Mouse (Mus musculus): ENCODE measurements around the gene Noct. TPM values are rescaled to one million over a fixed set of nuclear protein-coding genes. Genes with fewer than 3 reads are reported as not detected.
A peak's percentile ranks its signal among the peaks of the same experiment; 100 is the strongest.

Noct gene
- total RNA-seq, 2 experiments from 2014 or later, result 42.3 to 52.1 TPM

GRCm38 (mm10) chr3:51276421-51277111 is 52.3 kb downstream of the Noct start:
- DNase-seq, result no peak

GRCm38 (mm10) chr3:51277201-51278150 is 53.2 kb downstream of the Noct start:
- DNase-seq, result peak; percentile 84 to 90

- no peak for DNase-seq
Observed at GRCm38 (mm10) chr3:51278433-51278832, 54.2 kb downstream of the Noct start.

- DNase-seq, result no peak
Observed at GRCm38 (mm10) chr3:51281727-51282126, 57.5 kb downstream of the Noct start.

GRCm38 (mm10) chr3:51284375-51284774 is 60.1 kb downstream of the Noct start:
- peak in 1 of 2 experiments; percentile 33 for DNase-seq

GRCm38 (mm10) chr3:51288880-51289821 is 64.9 kb downstream of the Noct start:
- peak; percentile 81 to 92 for DNase-seq

- no peak for DNase-seq
Observed at GRCm38 (mm10) chr3:51294251-51294650, 70.0 kb downstream of the Noct start.

GRCm38 (mm10) chr3:51295225-51295624 is 71.0 kb downstream of the Noct start:
- no peak for DNase-seq

GRCm38 (mm10) chr3:51296790-51297189 is 72.5 kb downstream of the Noct start:
- DNase-seq, result no peak

Small RNAs within 50 kb of the gene (microRNA-seq; reads per million reads assigned to microRNA genes)
- gene Gm24282, result 0 reads per million in 2 experiments

Other genes starting within 250 kb of the Noct start
- gene Elf2, start 116.2 kb downstream of the Noct start, total RNA-seq (2021), result 10 to 100 TPM; 54.7 to 57.0 TPM
- under 1 TPM; 0.31 to 0.35 TPM for gene Mgarp, start 172.3 kb downstream of the Noct start, total RNA-seq (2021)
- 1,000 to 10,000 TPM; 1,753 to 1,760 TPM for gene Ndufc1, start 184.5 kb downstream of the Noct start, total RNA-seq (2021)
- gene Naa15, start 190.7 kb downstream of the Noct start, total RNA-seq (2021), result 10 to 100 TPM; 54.8 TPM